Mouse (Mus musculus): ENCODE data around the gene Ssb.
"Not testable (repeated sequence)": the region's sequence is repeated elsewhere in the genome, so short reads cannot be mapped to it uniquely, and the experiment has no call there.

Gene Ssb

GRCm38 (mm10) chr2:69862117-69862657, 825 bp downstream of the Ssb start:
- DNase-seq (ENCODE audit: low read depth, low spot score): no peak

DNA sequence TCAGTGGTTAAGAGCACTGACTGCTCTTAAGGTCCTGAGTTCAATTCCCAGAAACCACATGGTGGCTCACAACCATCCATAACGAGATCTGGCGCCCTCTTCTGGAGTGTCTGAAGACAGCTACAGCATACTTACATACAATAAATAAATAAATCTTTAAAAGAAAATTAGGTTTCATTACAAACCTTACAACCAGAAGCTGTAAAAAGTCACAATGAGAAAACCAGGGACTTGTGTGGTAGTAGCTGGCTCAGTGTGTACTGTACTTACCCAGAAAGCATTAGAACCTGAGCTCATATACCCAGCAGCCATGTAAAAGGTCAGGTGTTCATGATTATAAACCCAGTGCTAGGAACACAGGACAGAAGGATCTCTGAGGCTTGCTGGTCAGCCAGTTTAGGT, 22.6 kb downstream of the Ssb start:
- DNase-seq (ENCODE audit: low read depth, low spot score): no peak

DNA sequence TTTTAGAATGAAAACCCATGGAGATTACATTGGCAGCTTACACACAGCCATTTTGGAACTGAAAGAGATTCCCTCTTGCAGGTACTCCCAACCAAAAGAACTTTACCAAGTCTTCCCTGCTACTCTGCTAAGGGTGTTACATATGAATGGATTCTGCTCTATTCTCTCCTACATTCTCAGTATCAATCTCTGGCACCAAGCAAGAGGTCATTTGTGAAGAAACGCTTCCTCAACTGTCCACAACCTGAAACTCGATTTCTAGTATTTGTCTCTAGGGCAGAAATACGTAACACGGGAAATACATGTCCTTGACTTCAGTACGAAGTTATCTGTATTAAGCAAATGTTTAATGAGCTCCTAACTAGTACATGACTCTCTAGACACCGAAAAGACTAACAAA, 23.2 kb downstream of the Ssb start:
- DNase-seq (ENCODE audit: low read depth, low spot score): no peak

GRCm38 (mm10) chr2:69885050-69885449, 23.7 kb downstream of the Ssb start:
- no peak for DNase-seq (ENCODE audit: low read depth, low spot score)

DNA sequence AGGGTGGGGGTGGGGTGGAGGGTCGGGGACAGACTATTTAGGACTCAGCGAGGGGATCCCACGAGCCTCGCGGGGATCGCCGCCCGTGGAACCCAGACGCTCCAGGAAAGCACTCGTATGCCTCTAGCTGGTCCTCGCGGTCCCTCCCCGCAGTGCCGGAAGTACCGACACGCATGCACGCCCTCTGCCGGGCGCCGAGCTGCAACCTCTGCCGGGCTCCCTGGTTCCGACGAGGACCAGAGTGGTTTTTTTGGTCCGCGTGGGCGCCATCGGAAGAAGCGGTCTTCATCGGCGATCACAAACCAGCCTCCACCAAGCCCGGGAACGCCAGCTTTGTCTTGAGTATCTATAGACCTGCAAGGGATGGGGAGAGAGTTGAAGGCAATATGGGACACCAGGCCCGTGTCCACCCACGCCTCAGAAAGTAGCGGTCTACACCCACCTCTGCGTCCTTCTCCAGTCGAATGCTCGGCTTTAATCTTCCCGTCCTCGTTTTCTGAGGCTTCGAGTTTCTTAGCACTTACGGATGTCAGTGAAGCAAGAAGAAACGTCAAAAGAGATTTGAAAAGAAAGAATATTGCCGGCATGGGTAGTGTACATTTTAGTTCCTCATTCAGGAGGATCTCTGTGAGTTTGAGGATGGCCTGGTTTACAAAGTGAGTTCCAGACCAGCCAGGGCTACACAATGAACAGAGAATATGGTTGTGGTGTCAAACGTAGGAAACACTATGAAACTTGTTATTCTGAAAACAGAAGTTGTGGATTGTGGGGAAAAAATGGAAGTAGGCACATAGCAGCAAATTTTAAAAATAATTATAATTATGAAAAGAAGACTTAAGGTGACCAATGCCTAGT, 24.3 kb downstream of the Ssb start, which contains the start of gene Mettl5:
TSS of gene Mettl5 (minus strand) at position 165 of the 855 bp plus-strand sequence.
- peak; percentile 74 for DNase-seq (ENCODE audit: low read depth, low spot score)

DNA sequence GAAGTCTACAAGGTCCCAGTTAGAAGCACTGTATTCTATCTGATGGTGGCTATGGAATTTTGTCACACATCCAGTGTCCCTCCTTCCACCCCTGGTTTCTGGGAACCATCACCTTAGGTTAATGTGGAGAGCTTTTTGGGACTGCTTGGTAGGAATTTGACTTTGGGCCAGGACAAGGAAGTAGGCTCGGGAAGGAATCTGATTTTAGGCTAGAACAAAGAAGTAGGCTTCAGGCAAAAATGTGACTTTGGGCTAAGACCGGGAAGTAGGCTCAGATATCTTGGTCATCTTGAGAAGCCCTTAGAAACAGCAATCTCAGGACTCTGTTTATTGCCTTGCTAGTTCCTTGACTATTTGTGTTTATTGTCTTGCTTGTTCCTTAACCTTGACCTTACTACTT, 27.6 kb downstream of the Ssb start:
- DNase-seq (ENCODE audit: low read depth, low spot score): no peak

- no peak for DNase-seq (ENCODE audit: low read depth, low spot score)
Measured at GRCm38 (mm10) chr2:69890843-69891242, 29.5 kb downstream of the Ssb start.

DNA sequence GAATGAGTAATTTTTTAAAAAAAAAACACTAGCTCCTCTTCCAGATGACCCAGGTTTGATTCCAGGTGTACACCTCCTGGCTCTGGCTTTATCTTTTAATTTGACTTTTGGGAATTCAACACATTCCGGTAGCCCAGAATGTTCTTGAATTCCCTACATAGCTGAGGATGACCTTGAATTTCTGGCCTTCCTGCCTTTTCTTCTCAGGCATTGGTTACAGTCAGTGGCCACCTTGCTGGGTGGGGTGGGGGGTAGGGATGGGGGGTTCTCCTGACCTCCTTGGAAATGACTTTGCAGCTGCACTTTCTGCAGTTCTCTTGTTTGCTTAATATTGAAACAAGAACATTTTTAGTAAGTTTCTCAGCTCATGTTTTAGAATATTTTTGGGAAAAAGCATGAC, 31.8 kb downstream of the Ssb start:
- DNase-seq (ENCODE audit: low read depth, low spot score): no peak

GRCm38 (mm10) chr2:69893891-69894290, 32.5 kb downstream of the Ssb start:
- no peak for DNase-seq (ENCODE audit: low read depth, low spot score)

- no peak for DNase-seq (ENCODE audit: low read depth, low spot score)
Measured at GRCm38 (mm10) chr2:69895502-69896223, 34.3 kb downstream of the Ssb start.

- no peak for DNase-seq (ENCODE audit: low read depth, low spot score)
Measured at GRCm38 (mm10) chr2:69896224-69896581, 34.8 kb downstream of the Ssb start.

DNA sequence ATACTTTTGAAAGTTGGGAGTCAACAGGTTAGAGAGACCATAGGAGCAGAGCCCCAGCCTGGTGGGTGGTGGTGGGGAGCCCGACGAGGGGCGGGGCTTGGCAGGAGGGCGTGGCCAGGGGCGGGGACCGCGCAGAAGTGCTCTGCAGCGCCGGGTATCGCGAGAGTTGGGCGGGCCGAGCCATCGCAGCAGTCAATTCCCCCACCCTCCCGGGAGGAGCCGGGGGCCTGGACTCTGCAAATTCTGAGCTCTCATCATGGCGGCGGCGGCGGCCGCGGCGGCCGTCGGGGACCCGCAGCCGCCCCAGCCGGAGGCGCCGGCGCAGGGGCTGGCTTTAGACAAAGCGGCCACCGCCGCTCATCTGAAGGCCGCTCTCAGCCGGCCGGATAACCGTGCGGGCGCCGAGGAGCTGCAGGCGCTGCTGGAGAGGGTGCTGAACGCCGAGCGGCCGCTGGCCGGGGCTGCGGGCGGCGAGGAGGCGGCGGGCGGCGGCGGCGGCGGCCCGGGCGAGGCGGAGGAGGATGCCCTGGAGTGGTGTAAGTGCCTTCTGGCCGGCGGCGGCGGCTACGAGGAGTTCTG, 35.8 kb downstream of the Ssb start, which contains the start of gene Ubr3:
TSS of gene Ubr3 (plus strand) at position 208 of the 579 bp plus-strand sequence.
- DNase-seq (ENCODE audit: low read depth, low spot score): peak; percentile 89

DNA sequence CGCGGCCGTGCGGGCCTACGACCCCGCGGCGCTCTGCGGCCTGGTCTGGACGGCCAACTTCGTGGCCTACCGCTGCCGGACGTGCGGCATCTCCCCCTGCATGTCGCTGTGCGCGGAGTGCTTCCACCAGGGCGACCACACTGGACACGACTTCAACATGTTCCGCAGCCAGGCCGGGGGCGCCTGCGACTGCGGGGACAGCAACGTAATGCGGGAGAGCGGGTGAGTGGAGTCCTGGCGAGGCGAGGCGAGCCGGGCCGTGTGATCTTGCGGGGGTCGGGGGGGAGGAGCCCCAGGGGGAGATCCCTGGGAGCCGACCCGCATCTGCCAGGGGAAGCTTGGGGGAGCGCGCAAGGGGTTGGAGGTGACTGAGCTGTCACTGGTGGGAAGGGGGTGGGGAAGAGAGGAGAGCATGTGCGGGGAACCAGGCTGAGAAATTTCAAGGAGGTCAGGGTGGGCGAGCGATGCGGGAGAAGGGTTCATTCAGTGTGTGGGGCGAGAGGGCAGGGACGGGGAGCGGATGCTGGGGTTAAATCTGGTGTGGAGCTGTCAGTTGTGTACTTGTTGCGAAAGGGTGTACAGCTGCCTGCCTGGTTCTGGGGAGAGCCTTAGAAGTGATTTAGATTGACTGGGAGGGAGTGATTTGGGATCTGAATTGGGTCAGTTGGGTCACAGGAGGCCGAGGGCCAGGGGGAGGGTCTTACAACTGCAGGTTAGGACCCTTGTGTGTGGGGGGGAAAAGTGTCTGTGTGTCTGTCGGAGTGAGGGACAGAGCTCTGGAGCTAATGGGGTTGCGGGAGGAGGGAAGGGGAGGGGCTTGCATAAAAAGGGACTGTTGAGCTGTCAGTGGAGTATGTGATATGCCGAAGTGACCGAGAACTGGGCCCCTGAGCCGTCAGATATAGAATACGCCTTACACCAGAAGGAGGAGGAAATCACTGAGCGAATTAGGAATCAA, 36.5 kb downstream of the Ssb start:
- no peak for DNase-seq (ENCODE audit: low read depth, low spot score)

DNA sequence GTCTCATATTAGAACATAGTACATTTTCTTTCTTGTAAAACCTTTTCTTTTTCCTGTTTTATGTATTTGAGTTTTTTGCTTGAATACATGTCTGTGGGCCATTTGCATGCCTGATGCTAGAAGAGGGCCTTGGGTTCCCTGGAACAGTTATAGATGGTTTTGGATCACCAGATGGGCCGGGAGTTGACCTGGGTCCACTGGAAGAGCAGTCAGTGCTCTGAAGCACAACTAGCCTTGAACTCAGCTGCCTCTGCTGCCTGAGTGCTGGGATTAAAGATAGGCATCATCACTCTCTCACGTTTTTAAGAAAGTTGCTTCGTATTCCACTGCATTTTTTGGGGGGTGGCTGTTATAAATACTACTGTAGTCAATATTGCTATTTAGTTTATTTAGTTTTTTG, 42.2 kb downstream of the Ssb start:
- no peak for DNase-seq (ENCODE audit: low read depth, low spot score)

DNA sequence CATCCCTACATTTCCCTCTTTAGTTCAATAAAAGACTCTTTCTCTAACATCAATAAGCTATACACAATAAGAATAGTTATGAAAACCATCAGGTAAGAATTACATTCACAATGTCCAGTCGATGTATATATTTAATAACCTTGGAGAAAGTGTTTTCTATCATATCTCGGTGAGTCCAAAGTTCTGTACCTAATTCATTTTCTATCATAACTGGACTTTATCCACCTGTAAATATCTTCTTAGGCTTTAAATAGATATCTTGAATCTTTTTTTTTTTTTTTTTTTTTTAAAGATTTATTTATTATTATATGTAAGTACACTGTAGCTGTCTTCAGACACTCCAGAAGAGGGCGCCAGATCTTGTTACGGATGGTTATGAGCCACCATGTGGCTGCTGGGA, 46.0 kb downstream of the Ssb start:
- DNase-seq (ENCODE audit: low read depth, low spot score): not testable (repeated sequence)

- no peak for DNase-seq (ENCODE audit: low read depth, low spot score)
Measured at GRCm38 (mm10) chr2:69912801-69913200, 51.4 kb downstream of the Ssb start.

DNA sequence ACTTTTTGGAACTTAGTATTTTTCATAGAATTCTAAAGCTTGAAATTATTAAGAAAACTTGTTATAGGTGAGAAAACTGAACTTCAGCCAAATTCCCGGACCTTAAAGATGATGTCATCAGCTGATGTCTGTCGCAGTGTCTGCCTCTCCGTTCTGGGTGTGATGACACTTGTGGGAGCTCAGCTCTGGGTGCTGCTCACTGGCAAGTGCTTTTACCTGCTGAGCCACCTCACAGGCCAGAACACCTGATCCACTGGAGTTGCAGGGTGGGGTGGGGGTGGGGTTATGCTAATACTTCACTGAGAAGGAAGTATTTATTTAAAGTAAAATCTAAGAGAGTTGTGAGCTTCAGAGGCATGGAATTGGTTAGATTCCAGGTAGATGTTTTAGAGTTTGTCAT, 55.9 kb downstream of the Ssb start:
- no peak for DNase-seq (ENCODE audit: low read depth, low spot score)

All from embryo, embryonic 11.5 days (tissue).